24 mouse cellular contexts compared by ENCODE assay signal in the genomic region with DNA sequence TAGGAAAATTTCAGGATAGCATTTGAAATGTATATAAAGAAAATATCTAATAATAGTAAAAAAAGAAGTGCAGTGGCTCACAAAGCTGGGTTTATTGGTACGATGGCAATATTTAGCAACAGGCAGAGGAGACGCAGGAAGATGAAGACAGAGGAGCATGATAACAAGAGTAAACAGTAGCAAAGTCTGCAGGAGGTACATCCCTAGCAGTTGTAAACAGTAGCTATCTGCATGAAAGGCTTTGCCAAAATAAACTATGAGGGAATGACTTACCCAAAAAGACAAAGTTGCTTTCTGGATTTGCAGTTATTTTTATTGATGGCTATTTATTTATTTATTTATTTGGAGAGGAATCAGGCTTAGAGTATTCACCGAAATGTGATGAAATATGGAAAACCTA.
DNase-seq lines count a peak whose midpoint lies in the region; ATAC-seq and TF ChIP-seq lines count a peak whose summit lies in the region.
"Had no signal": no experiment of that assay in that cellular context is flagged by ENCODE, and none has a peak within 500 bp of the region (broad histone marks: within the 10 kb centered on the region; RNA-seq: fewer than 3 reads in every experiment).

No protein-coding gene starts in this region.

- no peak overlapping the region for H3K4me3 ChIP-seq in liver, adult 2 months (ENCODE audit: insufficient read depth, low read depth, low read length)
- H3K4me3 ChIP-seq in liver, embryonic 12.5 days = no peak overlapping the region
- no peak overlapping the region for H3K4me3 ChIP-seq in lung, postnatal 0 days (ENCODE audit: low read depth, low read length)
- H3K4me3 ChIP-seq: embryonic facial prominence, embryonic 10.5 days; embryonic facial prominence, embryonic 12.5 days; forebrain, embryonic 13.5 days; forebrain, embryonic 15.5 days had no signal

- H3K9ac ChIP-seq in liver, adult 2 months (ENCODE audit: low read depth, low read length) = no peak overlapping the region
- H3K9ac ChIP-seq in liver, embryonic 12.5 days = no peak overlapping the region
- H3K9ac ChIP-seq in lung, postnatal 0 days (replicated peaks; ENCODE audit: low read depth) = no peak overlapping the region
- H3K9ac ChIP-seq: embryonic facial prominence, embryonic 12.5 days; forebrain, embryonic 13.5 days; forebrain, embryonic 15.5 days had no signal

- TF ChIP-seq POLR2A in liver, adult 2 months (IDR thresholded peaks at IDR 0.05; ENCODE audit: extremely low read depth, insufficient read depth, low read length) = no peak

- TF ChIP-seq CTCF in liver, adult 2 months (IDR thresholded peaks at IDR 0.05; ENCODE audit: low read depth, low read length) = no peak
- TF ChIP-seq CTCF in lung, postnatal 0 days (IDR thresholded peaks at IDR 0.05) = no peak

- peak; percentile 36; the same call in 1 of the 2 replicates for TF ChIP-seq EP300 in lung, postnatal 0 days (IDR thresholded peaks at IDR 0.05)

- peaks cover 45% of the 10 kb centered on the region for H3K4me1 ChIP-seq in liver, adult 2 months (ENCODE audit: control insufficient read depth, insufficient read depth, low read length)
- no peaks in the 10 kb centered on the region for H3K4me1 ChIP-seq in liver, embryonic 12.5 days
- no peaks in the 10 kb centered on the region for H3K4me1 ChIP-seq in lung, postnatal 0 days (ENCODE audit: insufficient read depth, low read depth, low read length)
- H3K4me1 ChIP-seq: embryonic facial prominence, embryonic 10.5 days; embryonic facial prominence, embryonic 12.5 days; forebrain, embryonic 13.5 days; forebrain, embryonic 15.5 days had no signal

- peak overlapping the region; percentile 77 for H3K27ac ChIP-seq in liver, adult 2 months (replicated peaks; ENCODE audit: insufficient read depth, low read depth, low read length)
- H3K27ac ChIP-seq in liver, embryonic 12.5 days = no peak overlapping the region
- H3K27ac ChIP-seq in lung, postnatal 0 days (ENCODE audit: low read length) = no peak overlapping the region
- H3K27ac ChIP-seq: embryonic facial prominence, embryonic 10.5 days; embryonic facial prominence, embryonic 12.5 days; forebrain, embryonic 13.5 days; forebrain, embryonic 15.5 days had no signal

- ATAC-seq in liver, embryonic 12.5 days = no peak
- ATAC-seq in lung, postnatal 0 days = no peak
- ATAC-seq: activated CD4-positive, CD25-positive, alpha-beta regulatory T cell, adult 4 months; CD4-positive, CD25-positive, alpha-beta regulatory T cell, adult 4 months; forebrain, embryonic 13.5 days; forebrain, embryonic 15.5 days; Patski had no signal

- H3K27me3 ChIP-seq in liver, adult 2 months (ENCODE audit: control insufficient read depth, insufficient read depth, low read length) = no peaks in the 10 kb centered on the region
- H3K27me3 ChIP-seq in liver, embryonic 12.5 days (replicated peaks) = no peaks in the 10 kb centered on the region
- H3K27me3 ChIP-seq in lung, postnatal 0 days (replicated peaks; ENCODE audit: insufficient read depth, low read length) = no peaks in the 10 kb centered on the region
- H3K27me3 ChIP-seq: CH12.LX; embryonic facial prominence, embryonic 12.5 days; forebrain, embryonic 13.5 days; forebrain, embryonic 15.5 days; Patski had no signal

- no peak overlapping the region for H3K4me2 ChIP-seq in liver, embryonic 12.5 days
- H3K4me2 ChIP-seq in lung, postnatal 0 days (replicated peaks; ENCODE audit: low read depth, low read length) = no peak overlapping the region
- H3K4me2 ChIP-seq: embryonic facial prominence, embryonic 12.5 days; forebrain, embryonic 13.5 days; forebrain, embryonic 15.5 days had no signal

- H3K36me3 ChIP-seq in liver, adult 2 months (ENCODE audit: control insufficient read depth, insufficient read depth, low read length) = peaks cover 8% of the 10 kb centered on the region
- no peaks in the 10 kb centered on the region for H3K36me3 ChIP-seq in liver, embryonic 12.5 days
- H3K36me3 ChIP-seq in lung, postnatal 0 days (ENCODE audit: insufficient read depth, low read length) = no peaks in the 10 kb centered on the region
- H3K36me3 ChIP-seq: embryonic facial prominence, embryonic 10.5 days; embryonic facial prominence, embryonic 12.5 days; forebrain, embryonic 15.5 days; G1E had no signal

- H3K79me2 ChIP-seq in liver, adult 2 months (ENCODE audit: control insufficient read depth, insufficient read depth, low read length) = peaks cover 2% of the 10 kb centered on the region; the same call in 1 of the 2 replicates

- WGBS in liver, adult 2 months = 24% methylated on average over 3 of the region's 3 CpGs
- 66% methylated on average over 3 of the region's 3 CpGs for WGBS in liver, embryonic 12.5 days (ENCODE audit: insufficient replicate concordance)
- 54% methylated on average over 3 of the region's 3 CpGs for WGBS in lung, postnatal 0 days

- DNase-seq in liver, adult 2 months (ENCODE audit: extremely low read depth, low read depth, low spot score) = peak; percentile 98
- no peak for DNase-seq in lung, postnatal 0 days (ENCODE audit: low spot score)
- DNase-seq in lung, postnatal 14 days = no peak
- DNase-seq in lung, postnatal 36 days = peak; percentile 23
- DNase-seq in lung, adult 18-20 months = no peak
- DNase-seq: adrenal gland, adult 8-10 months; adrenal gland, postnatal 14 days; adrenal gland, postnatal 36 days; B cell, adult 2 months; cerebellum, adult 11-12 months; cerebellum, adult 2 months; cerebellum, adult 9-10 months; cerebellum, postnatal 10 days; cerebellum, postnatal 25 days had no signal

- H3K9me3 ChIP-seq in liver, embryonic 12.5 days (replicated peaks) = no peaks in the 10 kb centered on the region
- H3K9me3 ChIP-seq in lung, postnatal 0 days (ENCODE audit: low read length) = no peaks in the 10 kb centered on the region
- H3K9me3 ChIP-seq: embryonic facial prominence, embryonic 10.5 days; embryonic facial prominence, embryonic 12.5 days; forebrain, embryonic 13.5 days; forebrain, embryonic 15.5 days; G1E had no signal

Comparison
In these comparisons a context has a peak if more than half of its experiments do, and no peak if none do; other contexts are left out.
1. DNase-seq: peak in liver, adult 2 months (single experiment) and lung, postnatal 36 days (single experiment); none in lung, postnatal 0 days (single experiment), lung, postnatal 14 days (single experiment) and lung, adult 18-20 months (0 of 2).